Mouse (Mus musculus) intestine, embryonic 16.5 days (tissue): ENCODE measurements around the gene Sall4. TPM values are rescaled to one million over a fixed set of nuclear protein-coding genes. Genes with fewer than 3 reads are reported as not detected.

Experiments used
- ATAC-seq: fragments of 200-750 bp; cut with Nextera tagmentation; 2 replicates; pipeline ENCODE4 v1.8.0; 2017; ENCODE audit warnings: moderate TSS enrichment, moderate library complexity
- H3K27ac ChIP-seq: fragments of 300-500 bp; sonication (generic); 2 replicates; pipeline ENCODE4 v1.5.1; 2014; ENCODE audit warnings: mild to moderate bottlenecking, low read length
- H3K27me3 ChIP-seq: fragments of 300-500 bp; sonication (generic); replicated peaks from 2 replicates; pipeline ENCODE4 v1.6.1; 2014; ENCODE audit warnings: low read length, control low read depth, mixed read lengths; ENCODE audit not compliant: control insufficient read depth, insufficient read depth
- H3K36me3 ChIP-seq: fragments of 300-500 bp; sonication (generic); 2 replicates; pipeline ENCODE4 v1.6.1; 2014; ENCODE audit warnings: low read length, control low read depth; ENCODE audit not compliant: control insufficient read depth, insufficient read depth
- H3K4me1 ChIP-seq: fragments of 300-500 bp; sonication (generic); 2 replicates; pipeline ENCODE4 v1.6.1; 2014; ENCODE audit warnings: low read length, control low read depth, mixed read lengths; ENCODE audit not compliant: control insufficient read depth, insufficient read depth
- H3K4me2 ChIP-seq: fragments of 300-500 bp; sonication (generic); 2 replicates; pipeline ENCODE4 v1.6.1; 2014; ENCODE audit warnings: low read depth, low read length, control low read depth
- H3K4me3 ChIP-seq: fragments of 300-500 bp; sonication (generic); 2 replicates; pipeline ENCODE4 v1.5.1; 2014; ENCODE audit warnings: mild to moderate bottlenecking, low read length
- H3K9ac ChIP-seq: fragments of 300-500 bp; sonication (generic); 2 replicates; pipeline ENCODE4 v1.6.1; 2014; ENCODE audit warnings: low read depth, low read length
- H3K9me3 ChIP-seq: fragments of 300-500 bp; sonication (generic); 2 replicates; pipeline ENCODE4 v1.6.1; 2016; ENCODE audit warnings: low read length, control low read depth; ENCODE audit not compliant: control insufficient read depth
- WGBS: fragments of 180-500 bp; shearing (Covaris S2); extraction: QIAGEN DNeasy Blood & Tissue Kit; methylation state at CpG from one replicate; pipeline ENCODE4 v1.1.7; 2014; 5-methylcytosine and 5-hydroxymethylcytosine counted together
- polyA plus RNA-seq: library from polyadenylated mRNA; unstranded; fragments of >200 nt; fragmentation: Nextera tagmentation; extraction: Ambion mirVana; gene quantifications from 2 replicates; pipeline ENCODE4 v1.2.1, GENCODE M21; 2015

Sall4 gene
- 0.91 and 1.0 TPM in 2 replicates for polyA plus RNA-seq

- no peak for ATAC-seq
- 14% methylated on average over 10 of the region's 10 CpGs for WGBS
- H3K4me3 ChIP-seq: peak within 1 kb of the TSS; percentile 62
- peaks cover 24% of the 10 kb centered on the region for H3K27me3 ChIP-seq
- peak within 1 kb of the TSS; percentile 70 for H3K9ac ChIP-seq
- no peaks in the 10 kb centered on the region for H3K36me3 ChIP-seq
- H3K27ac ChIP-seq: 0 out of 2 replicates have a peak within 1 kb of the TSS, but pooled peaks have one; percentile 29
- peaks cover 16% of the 10 kb centered on the region for H3K4me1 ChIP-seq
- H3K4me2 ChIP-seq: peak within 1 kb of the TSS; percentile 98
- H3K9me3 ChIP-seq: no peaks in the 10 kb centered on the region
These were observed at the start of gene Sall4 for GRCm38 (mm10) chr2:168767582-168767981. Gene Sall4 (minus strand): TSS chr2:168767943.

- H3K4me3 ChIP-seq: no peak overlapping the region
- no peak for ATAC-seq
- no peaks in the 10 kb centered on the region for H3K36me3 ChIP-seq
- no peak overlapping the region for H3K4me2 ChIP-seq
- H3K9ac ChIP-seq: no peak overlapping the region
- whole genome bisulfite sequencing: 42% methylated on average over 6 of the region's 6 CpGs
- H3K4me1 ChIP-seq: peaks cover 3% of the 10 kb centered on the region; the same call in 1 of the 2 replicates
- H3K9me3 ChIP-seq: no peaks in the 10 kb centered on the region
- no peak overlapping the region for H3K27ac ChIP-seq
- peaks cover 2% of the 10 kb centered on the region; the same call in 1 of the 2 replicates for H3K27me3 ChIP-seq
These were observed 45.5 kb upstream of the Sall4 start for GRCm38 (mm10) chr2:168813243-168813642.

- no peak overlapping the region for H3K4me2 ChIP-seq
These were observed 42.2 kb upstream of the Sall4 start for GRCm38 (mm10) chr2:168809895-168810294.

GRCm38 (mm10) chr2:168807681-168808080 lies 39.9 kb upstream of the Sall4 start:
- 56% methylated on average over 4 of the region's 4 CpGs for WGBS
- Histone ChIP-seq H3K27me3 (no peaks in the 10 kb centered on the region), H3K36me3 (no peaks in the 10 kb centered on the region), H3K27ac (no peak overlapping the region), H3K4me2 (no peak overlapping the region), H3K4me3 (no peak overlapping the region), H3K4me1 (peaks cover 3% of the 10 kb centered on the region; the same call in 1 of the 2 replicates), H3K9ac (no peak overlapping the region), H3K9me3 (no peaks in the 10 kb centered on the region)
- ATAC-seq: no peak

More at GRCm38 (mm10) chr2:168809895-168810294, 42.2 kb upstream of the Sall4 start:
- no peaks in the 10 kb centered on the region for H3K36me3 ChIP-seq
- H3K9me3 ChIP-seq: no peaks in the 10 kb centered on the region
- H3K27me3 ChIP-seq: peaks cover 2% of the 10 kb centered on the region; the same call in 1 of the 2 replicates
- no peak overlapping the region for H3K27ac ChIP-seq
- no peak overlapping the region for H3K4me3 ChIP-seq
- no peak for ATAC-seq
- 8% methylated on average over 14 of the region's 14 CpGs for WGBS
- no peak overlapping the region for H3K9ac ChIP-seq
- H3K4me1 ChIP-seq: peaks cover 3% of the 10 kb centered on the region; the same call in 1 of the 2 replicates

GRCm38 (mm10) chr2:168803849-168804248 lies 36.1 kb upstream of the Sall4 start:
- Histone ChIP-seq H3K36me3 (no peaks in the 10 kb centered on the region), H3K9ac (no peak overlapping the region), H3K4me1 (no peaks in the 10 kb centered on the region), H3K27me3 (no peaks in the 10 kb centered on the region), H3K4me2 (no peak overlapping the region), H3K27ac (no peak overlapping the region), H3K4me3 (no peak overlapping the region), H3K9me3 (no peaks in the 10 kb centered on the region)
- ATAC-seq: no peak
- 52% methylated on average over 4 of the region's 4 CpGs for WGBS

- H3K27me3 ChIP-seq: no peaks in the 10 kb centered on the region
- no peaks in the 10 kb centered on the region for H3K9me3 ChIP-seq
- H3K27ac ChIP-seq: no peak overlapping the region
- ATAC-seq: no peak
- H3K4me2 ChIP-seq: no peak overlapping the region
- WGBS: 86% methylated on average over 12 of the region's 12 CpGs
- H3K36me3 ChIP-seq: no peaks in the 10 kb centered on the region
- H3K4me3 ChIP-seq: no peak overlapping the region
- H3K9ac ChIP-seq: no peak overlapping the region
- no peaks in the 10 kb centered on the region for H3K4me1 ChIP-seq
These were observed 31.6 kb upstream of the Sall4 start for GRCm38 (mm10) chr2:168799326-168799725.

- Histone ChIP-seq H3K27ac (no peak overlapping the region), H3K4me1 (no peaks in the 10 kb centered on the region), H3K4me2 (no peak overlapping the region), H3K36me3 (no peaks in the 10 kb centered on the region), H3K27me3 (no peaks in the 10 kb centered on the region), H3K4me3 (no peak overlapping the region), H3K9me3 (no peaks in the 10 kb centered on the region), H3K9ac (no peak overlapping the region)
- no peak for ATAC-seq
- 80% methylated on average over 7 of the region's 7 CpGs for WGBS
These were observed 31.2 kb upstream of the Sall4 start for GRCm38 (mm10) chr2:168798921-168799320.

- Histone ChIP-seq H3K9me3 (no peaks in the 10 kb centered on the region), H3K4me3 (no peak overlapping the region), H3K9ac (no peak overlapping the region), H3K36me3 (no peaks in the 10 kb centered on the region), H3K27ac (no peak overlapping the region), H3K27me3 (no peaks in the 10 kb centered on the region), H3K4me1 (no peaks in the 10 kb centered on the region), H3K4me2 (no peak overlapping the region)
- WGBS: 67% methylated on average over 4 of the region's 4 CpGs
- no peak for ATAC-seq
These were observed 23.5 kb upstream of the Sall4 start for GRCm38 (mm10) chr2:168791115-168791802.

GRCm38 (mm10) chr2:168786174-168786573 lies 18.4 kb upstream of the Sall4 start:
- no peaks in the 10 kb centered on the region for H3K36me3 ChIP-seq
- no peaks in the 10 kb centered on the region for H3K27me3 ChIP-seq
- no peak overlapping the region for H3K4me2 ChIP-seq
- no peak overlapping the region for H3K9ac ChIP-seq
- no peaks in the 10 kb centered on the region for H3K4me1 ChIP-seq
- no peaks in the 10 kb centered on the region for H3K9me3 ChIP-seq
- no peak for ATAC-seq
- H3K27ac ChIP-seq: no peak overlapping the region
- H3K4me3 ChIP-seq: no peak overlapping the region
- WGBS: 92% methylated on average over 9 of the region's 9 CpGs
